Mouse (Mus musculus) midbrain, postnatal 0 days (tissue): ENCODE measurements around the gene Midn. TPM values are rescaled to one million over a fixed set of nuclear protein-coding genes. Genes with fewer than 3 reads are reported as not detected.

Experiments used
- ATAC-seq: fragments of 200-750 bp; cut with Nextera tagmentation; 2 replicates; pipeline ENCODE4 v1.8.0; 2017; ENCODE audit warnings: moderate number of reproducible peaks, mild to moderate bottlenecking, moderate TSS enrichment, moderate library complexity; ENCODE audit not compliant: low FRiP score
- DNase-seq: peaks from one replicate; pipeline ENCODE4 v3.0.0-alpha.2; 2015; ENCODE audit warnings: low spot score
- H3K27ac ChIP-seq: fragments of 300-500 bp; sonication (generic); 2 replicates; pipeline ENCODE4 v1.5.1; 2014; ENCODE audit warnings: low read depth, mild to moderate bottlenecking, low read length, mixed read lengths
- H3K27me3 ChIP-seq: fragments of 300-500 bp; sonication (generic); 2 replicates; pipeline ENCODE4 v1.6.1; 2014; ENCODE audit warnings: low read length, control low read depth, mixed read lengths; ENCODE audit not compliant: insufficient read depth
- H3K36me3 ChIP-seq: fragments of 300-500 bp; sonication (generic); 2 replicates; pipeline ENCODE4 v1.6.1; 2014; ENCODE audit warnings: low read length, control low read depth, mixed read lengths; ENCODE audit not compliant: insufficient read depth
- H3K4me1 ChIP-seq: fragments of 300-500 bp; sonication (generic); 2 replicates; pipeline ENCODE4 v1.6.1; 2014; ENCODE audit warnings: mild to moderate bottlenecking, control low read depth, antibody characterized with exemption, low read length, mixed read lengths; ENCODE audit not compliant: insufficient read depth
- H3K4me2 ChIP-seq: fragments of 300-500 bp; sonication (generic); 2 replicates; pipeline ENCODE4 v1.6.1; 2014; ENCODE audit warnings: low read depth, mild to moderate bottlenecking, low read length, mixed read lengths; ENCODE audit not compliant: poor library complexity, severe bottlenecking
- H3K4me3 ChIP-seq: fragments of 300-500 bp; sonication (generic); 2 replicates; pipeline ENCODE4 v1.5.1; 2014; ENCODE audit warnings: low read depth, mild to moderate bottlenecking, low read length, moderate library complexity
- H3K9ac ChIP-seq: fragments of 300-500 bp; sonication (generic); replicated peaks from 2 replicates; pipeline ENCODE4 v1.6.1; 2014; ENCODE audit warnings: mild to moderate bottlenecking, low read length, moderate library complexity, mixed read lengths; ENCODE audit not compliant: poor library complexity, severe bottlenecking
- H3K9me3 ChIP-seq: fragments of 300-500 bp; sonication (generic); 2 replicates; pipeline ENCODE4 v1.6.1; 2016; ENCODE audit warnings: low read length, control low read depth
- CTCF ChIP-seq: IDR thresholded peaks from 2 replicates; pipeline ENCODE4 v1.5.1; 2016; ENCODE audit warnings: antibody characterized with exemption, mild to moderate bottlenecking
- WGBS: fragments of 180-500 bp; shearing (Covaris S2); extraction: QIAGEN DNeasy Blood & Tissue Kit; methylation state at CpG from one replicate; pipeline ENCODE4 v1.1.7; 2014; 5-methylcytosine and 5-hydroxymethylcytosine counted together
- polyA plus RNA-seq: library from polyadenylated mRNA; unstranded; fragments of >200 nt; fragmentation: Nextera tagmentation; extraction: Ambion mirVana; gene quantifications from 2 replicates; pipeline ENCODE4 v1.2.1, GENCODE M21; 2015
- total RNA-seq: library from RNA; depleted of rRNA; stranded (reverse); fragments of >200 nt; gene quantifications from 2 replicates; pipeline ENCODE4 v1.2.3, GENCODE M21; 2014

Gene Midn
- total and polyA plus RNA-seq, 2 experiments from 2014 or later = 17.2 to 143 TPM

DNA sequence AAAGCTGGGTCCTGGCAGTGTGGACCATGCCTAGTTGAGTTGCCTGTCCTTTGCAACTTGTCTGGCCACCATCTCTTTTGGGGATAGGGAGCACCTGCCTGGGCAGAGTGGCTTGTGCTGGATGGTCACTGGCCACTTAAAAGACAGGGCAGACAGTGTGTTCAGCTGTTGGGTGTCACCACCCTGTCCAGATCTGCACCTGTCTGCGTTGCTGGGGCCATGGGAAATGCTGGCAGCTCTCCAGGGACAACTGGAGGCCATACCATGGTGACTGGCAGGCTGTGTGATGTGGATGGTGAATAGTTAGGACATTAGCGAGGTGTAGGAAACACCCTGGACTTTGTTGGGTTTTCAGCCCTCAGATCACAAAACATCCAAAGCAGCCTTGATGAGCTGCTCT, 27.9 kb upstream of the Midn start:
- Histone ChIP-seq H3K4me3 (no peak overlapping the region), H3K27me3 (no peaks in the 10 kb centered on the region), H3K4me1 (peaks cover 14% of the 10 kb centered on the region), H3K9me3 (no peaks in the 10 kb centered on the region), H3K36me3 (peaks cover 8% of the 10 kb centered on the region; the same call in 1 of the 2 replicates), H3K9ac (no peak overlapping the region), H3K27ac (no peak overlapping the region), H3K4me2 (no peak overlapping the region)
- ATAC-seq (no peak), DNase-seq (no peak)
- TF ChIP-seq CTCF = no peak
- WGBS = 79% methylated on average over 2 of the region's 2 CpGs

DNA sequence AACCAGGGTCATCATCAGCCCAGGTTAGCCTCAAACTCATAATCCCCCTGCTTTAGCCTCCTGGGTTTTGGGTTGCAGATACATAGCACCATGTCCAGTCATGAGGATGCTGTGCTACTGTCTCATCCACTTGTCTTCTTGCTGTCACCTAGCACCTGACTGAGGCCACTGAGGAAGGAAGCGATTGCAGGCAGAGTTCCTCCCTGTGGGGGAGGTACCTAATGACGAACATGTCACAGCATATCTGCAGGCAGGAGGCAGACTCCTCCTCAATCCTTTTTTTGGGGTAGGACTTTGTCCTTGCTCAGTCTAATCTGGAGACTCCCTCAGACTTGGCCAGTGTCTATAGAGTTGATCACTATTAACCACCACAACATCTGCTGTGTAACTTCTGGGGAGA, 26.4 kb upstream of the Midn start:
- DNase-seq = no peak
- H3K9me3 ChIP-seq = no peaks in the 10 kb centered on the region
- H3K27ac ChIP-seq = no peak overlapping the region
- ATAC-seq = no peak
- H3K27me3 ChIP-seq = no peaks in the 10 kb centered on the region
- no peak overlapping the region for H3K4me3 ChIP-seq
- peaks cover 21% of the 10 kb centered on the region for H3K36me3 ChIP-seq
- no peak overlapping the region for H3K9ac ChIP-seq
- WGBS = 87% methylated on average over 2 of the region's 2 CpGs
- H3K4me2 ChIP-seq = no peak overlapping the region
- no peak for TF ChIP-seq CTCF
- H3K4me1 ChIP-seq = peaks cover 14% of the 10 kb centered on the region

DNA sequence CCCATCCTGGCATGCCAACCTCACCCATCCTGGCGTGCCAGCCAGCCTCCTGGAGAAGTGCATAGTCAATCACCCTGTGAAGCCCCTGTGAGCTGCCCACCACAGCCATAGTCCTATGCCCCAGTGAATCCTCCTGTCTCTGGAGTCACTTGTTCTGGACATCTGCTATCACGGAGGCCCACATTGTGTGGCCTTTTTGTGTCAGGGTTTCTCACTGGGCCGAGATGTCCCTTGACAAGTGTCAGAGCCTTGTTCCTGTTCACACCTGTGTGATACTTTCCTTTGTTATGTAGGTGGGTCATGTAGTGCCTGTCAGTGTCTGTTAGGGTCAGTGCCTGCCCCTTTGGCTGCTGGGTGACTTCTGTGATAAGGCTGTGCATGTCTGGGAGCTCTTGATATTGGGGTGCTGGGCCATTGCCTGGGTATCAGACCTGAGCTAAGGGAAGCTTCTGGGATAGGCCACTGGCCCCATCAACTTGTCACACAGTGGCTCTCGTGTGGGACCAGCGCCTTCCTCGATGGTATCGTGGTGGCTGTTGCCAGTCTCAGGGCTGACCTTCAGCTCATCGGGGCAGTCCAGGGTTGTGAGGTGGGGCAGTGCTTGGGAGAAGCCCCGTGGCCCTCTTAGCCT, 24.0 kb upstream of the Midn start:
- no peak for DNase-seq
- 96% methylated on average over 9 of the region's 9 CpGs for WGBS
- H3K36me3 ChIP-seq = peaks cover 44% of the 10 kb centered on the region

DNA sequence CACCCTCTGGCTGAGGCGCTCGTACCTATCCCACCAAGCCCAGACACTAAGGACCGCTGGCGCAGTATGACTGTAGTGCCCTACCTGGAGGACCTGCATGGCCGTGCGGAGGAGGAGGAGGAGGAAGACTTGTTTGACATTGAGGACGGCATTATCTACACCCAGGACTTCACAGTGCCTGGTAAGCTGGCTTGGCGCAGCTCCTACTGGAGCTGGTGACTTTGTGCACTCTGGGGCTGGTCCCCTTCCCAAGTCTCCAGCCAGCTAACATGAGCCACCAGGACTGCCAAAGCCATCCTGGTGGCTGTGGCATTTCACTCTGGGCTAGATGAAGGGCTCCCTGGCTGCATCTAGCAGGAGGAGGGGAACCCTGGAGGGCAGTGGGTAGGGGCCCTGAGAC, 20.2 kb upstream of the Midn start:
- no peak overlapping the region for H3K4me2 ChIP-seq
- no peak for ATAC-seq
- peaks cover 72% of the 10 kb centered on the region for H3K36me3 ChIP-seq
- no peak overlapping the region for H3K9ac ChIP-seq
- no peak overlapping the region for H3K27ac ChIP-seq
- 98% methylated on average over 8 of the region's 8 CpGs for WGBS
- H3K4me3 ChIP-seq = no peak overlapping the region
- 0 out of 2 replicates have a peak, but pooled peaks cover 5% of the 10 kb centered on the region for H3K4me1 ChIP-seq
- H3K27me3 ChIP-seq = no peaks in the 10 kb centered on the region
- DNase-seq = no peak
- TF ChIP-seq CTCF = no peak
- no peaks in the 10 kb centered on the region for H3K9me3 ChIP-seq

More for the DNA sequence above, 24.0 kb upstream of the Midn start:
- no peak for TF ChIP-seq CTCF
- no peaks in the 10 kb centered on the region for H3K9me3 ChIP-seq
- no peak for ATAC-seq
- no peaks in the 10 kb centered on the region for H3K27me3 ChIP-seq
- H3K4me3 ChIP-seq = no peak overlapping the region
- H3K4me1 ChIP-seq = no peaks in the 10 kb centered on the region
- H3K27ac ChIP-seq = no peak overlapping the region
- H3K4me2 ChIP-seq = no peak overlapping the region
- H3K9ac ChIP-seq = peak overlapping the region; percentile 39; the same call in 1 of the 2 replicates

DNA sequence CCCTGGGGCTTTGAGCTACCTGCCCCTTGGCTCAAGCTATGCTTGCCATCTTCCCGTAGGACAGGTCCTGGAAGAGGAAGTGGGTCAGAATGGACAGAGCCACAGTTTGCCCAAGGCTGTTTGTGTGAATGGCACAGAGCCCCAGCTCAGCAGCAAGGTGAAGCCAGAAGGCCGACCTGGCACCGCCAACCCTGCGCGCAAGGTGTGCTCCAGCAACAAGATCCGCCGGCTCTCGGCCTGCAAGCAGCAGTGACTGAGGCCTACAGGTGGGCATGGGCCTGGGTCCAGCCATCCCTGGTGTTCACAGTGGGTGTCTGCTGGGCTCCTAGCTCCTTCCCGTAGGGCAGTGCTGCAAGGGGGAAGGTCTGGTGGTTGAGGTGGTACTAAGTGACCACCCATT, 18.2 kb upstream of the Midn start:
- Histone ChIP-seq H3K4me2 (no peak overlapping the region), H3K4me3 (no peak overlapping the region), H3K4me1 (0 out of 2 replicates have a peak, but pooled peaks cover 5% of the 10 kb centered on the region), H3K9ac (no peak overlapping the region), H3K36me3 (peaks cover 88% of the 10 kb centered on the region), H3K27ac (no peak overlapping the region), H3K27me3 (no peaks in the 10 kb centered on the region), H3K9me3 (no peaks in the 10 kb centered on the region)
- no peak for TF ChIP-seq CTCF
- no peak for ATAC-seq
- WGBS = 90% methylated on average over 9 of the region's 9 CpGs
- DNase-seq = no peak

DNA sequence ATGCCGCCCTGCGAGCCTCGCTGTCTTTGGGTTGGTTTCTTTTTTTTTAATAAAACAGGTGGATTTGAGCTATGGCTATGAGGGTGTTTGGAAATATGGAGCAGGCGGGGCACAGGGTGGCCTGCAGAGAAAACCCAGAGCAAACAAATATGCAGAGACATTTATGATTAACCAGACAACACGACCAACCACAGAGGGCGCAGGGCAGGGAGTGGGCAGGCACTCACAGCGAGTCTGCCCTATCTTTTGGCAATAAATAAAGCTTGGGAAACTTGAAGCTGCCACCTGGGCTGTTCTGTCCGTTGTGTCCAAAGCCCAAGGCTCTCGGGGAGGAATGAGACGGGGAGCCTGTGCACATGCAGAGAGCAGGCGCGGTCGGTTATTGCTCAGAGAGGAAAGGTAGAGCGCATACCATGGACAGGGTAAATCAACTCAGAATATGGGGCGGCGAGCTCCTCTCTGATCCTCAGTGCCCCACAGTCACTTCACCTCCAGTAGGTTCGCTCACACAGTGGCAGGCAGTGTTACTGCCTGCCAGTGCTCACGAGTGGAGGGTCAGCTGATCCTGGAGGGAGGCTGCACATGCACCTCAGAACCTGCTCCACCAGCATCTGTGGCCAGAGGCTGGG, 17.6 kb upstream of the Midn start:
- Histone ChIP-seq H3K4me2 (no peak overlapping the region), H3K27me3 (no peaks in the 10 kb centered on the region), H3K27ac (peak overlapping the region; percentile 67; the same call in 1 of the 2 replicates), H3K4me3 (no peak overlapping the region), H3K9me3 (no peaks in the 10 kb centered on the region), H3K36me3 (peaks cover 88% of the 10 kb centered on the region), H3K4me1 (0 out of 2 replicates have a peak, but pooled peaks cover 5% of the 10 kb centered on the region), H3K9ac (no peak overlapping the region)
- no peak for TF ChIP-seq CTCF
- no peak; the same call in 1 of the 2 replicates for ATAC-seq
- WGBS = 82% methylated on average over 18 of the region's 18 CpGs
- DNase-seq = no peak
